ENCODE assay signal across 8 mouse cellular contexts in the genomic region with DNA sequence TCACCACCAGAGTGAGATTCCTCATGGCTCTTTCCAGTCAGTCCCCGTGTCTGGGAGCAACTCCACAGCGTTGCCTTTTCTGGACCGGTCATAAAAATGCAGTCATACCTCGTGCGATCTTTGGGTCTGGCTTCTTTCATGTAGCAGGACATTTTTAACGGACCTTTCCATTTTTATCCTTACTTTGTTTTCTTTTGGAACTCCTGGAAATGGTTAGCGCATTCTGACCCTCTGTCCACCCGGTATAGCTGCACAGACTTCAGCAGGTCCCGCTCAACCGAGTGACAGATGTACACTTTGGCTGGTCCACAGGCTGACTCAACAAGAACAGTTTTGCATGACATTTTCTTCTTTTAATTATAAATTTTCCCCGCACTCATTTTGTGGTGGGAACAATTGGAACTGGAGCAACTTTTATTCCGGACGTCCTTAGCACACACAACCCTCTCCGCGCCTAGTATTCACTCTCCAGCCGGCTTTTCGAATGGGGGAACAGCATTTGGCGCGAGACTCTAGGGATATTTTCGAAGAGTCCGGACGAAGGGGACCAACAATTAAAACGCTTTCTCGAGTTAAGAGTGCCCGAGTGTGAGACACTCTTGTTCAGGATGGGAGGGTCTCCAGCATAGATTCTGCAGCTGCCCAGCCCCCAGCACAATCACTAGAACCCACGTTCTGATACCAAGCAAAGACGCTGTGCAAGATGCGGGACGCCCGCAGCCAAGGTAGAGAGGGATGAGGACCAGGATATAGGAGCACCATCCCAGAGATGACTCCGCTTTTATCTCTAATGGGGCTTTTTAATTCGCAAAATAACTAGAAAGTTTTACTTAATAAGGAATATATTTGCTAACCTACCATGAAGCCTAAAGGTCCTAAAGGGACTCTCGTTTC. TPM values are rescaled to one million over a fixed set of nuclear protein-coding genes. Genes with fewer than 3 reads are reported as not detected.
DNase-seq lines count a peak whose midpoint lies in the region; ATAC-seq and TF ChIP-seq lines count a peak whose summit lies in the region.

Gene Efcab9 (minus strand): TSS at position 211 of the 894 bp plus-strand sequence.

- no peaks in the 10 kb centered on the region for H3K9me3 ChIP-seq in kidney, embryonic 15.5 days (replicated peaks)
- no peaks in the 10 kb centered on the region for H3K9me3 ChIP-seq in midbrain, embryonic 13.5 days

- ATAC-seq in kidney, embryonic 15.5 days (replicated peaks; ENCODE audit: low FRiP score): 0 out of 2 replicates have a peak, but pooled peaks have one; percentile 10
- peak; percentile 8; the same call in 1 of the 2 replicates for ATAC-seq in midbrain, embryonic 13.5 days

- peaks cover 37% of the 10 kb centered on the region for H3K4me1 ChIP-seq in kidney, embryonic 15.5 days
- H3K4me1 ChIP-seq in bone marrow macrophage, adult 2 months (ENCODE audit: control insufficient read depth, insufficient read depth, low read length): peaks cover 13% of the 10 kb centered on the region
- H3K4me1 ChIP-seq in midbrain, embryonic 13.5 days (replicated peaks): peaks cover 19% of the 10 kb centered on the region

- peak within 1 kb of the TSS; percentile 55 for H3K9ac ChIP-seq in kidney, embryonic 15.5 days
- peak within 1 kb of the TSS; percentile 67 for H3K9ac ChIP-seq in midbrain, embryonic 13.5 days (replicated peaks)

- peak within 1 kb of the TSS; percentile 89 for H3K4me2 ChIP-seq in kidney, embryonic 15.5 days
- H3K4me2 ChIP-seq in midbrain, embryonic 13.5 days (replicated peaks): peak within 1 kb of the TSS; percentile 81

- 0 out of 2 replicates have a peak, but pooled peaks cover 11% of the 10 kb centered on the region for H3K27me3 ChIP-seq in kidney, embryonic 15.5 days
- peaks cover 39% of the 10 kb centered on the region for H3K27me3 ChIP-seq in midbrain, embryonic 13.5 days

- no peak for TF ChIP-seq POLR2A in bone marrow macrophage, adult 2 months (IDR thresholded peaks at IDR 0.05; ENCODE audit: borderline replicate concordance, low read depth, low read length)

- H3K27ac ChIP-seq in kidney, embryonic 15.5 days: 0 out of 2 replicates have a peak within 1 kb of the TSS, but pooled peaks have one; percentile 64
- no peak within 1 kb of the TSS for H3K27ac ChIP-seq in bone marrow macrophage, adult 2 months (ENCODE audit: insufficient read depth, low read depth, low read length)
- H3K27ac ChIP-seq in midbrain, embryonic 13.5 days: no peak within 1 kb of the TSS

- no peak for DNase-seq in kidney, adult 11 months
- peak; percentile 6 to 32 for DNase-seq in heart, postnatal 36 days
- no peak for DNase-seq in right cerebral cortex, postnatal 25 days
- no peak for DNase-seq in thymus, postnatal 0 days (ENCODE audit: low spot score)
- no peak for DNase-seq in adrenal gland, postnatal 36 days

- WGBS in kidney, embryonic 15.5 days: 3% methylated on average over 33 of the region's 33 CpGs
- WGBS in midbrain, embryonic 13.5 days: 10% methylated on average over 33 of the region's 33 CpGs

- intact Hi-C loops in heart, postnatal 36 days (cut with DNase I): loop anchor here (1.0 to 5.0 kb wide), 2 partner anchors 77 to 175 kb away; partner anchors contain the start of gene Ubtd2

- TF ChIP-seq CTCF in bone marrow macrophage, adult 2 months (IDR thresholded peaks at IDR 0.05; ENCODE audit: low read depth, low read length): no peak

- peak within 1 kb of the TSS; percentile 74 for H3K4me3 ChIP-seq in kidney, embryonic 15.5 days (replicated peaks)
- peak within 1 kb of the TSS; percentile 85 for H3K4me3 ChIP-seq in bone marrow macrophage, adult 2 months (ENCODE audit: insufficient read depth, low read length)
- peak within 1 kb of the TSS; percentile 53 for H3K4me3 ChIP-seq in midbrain, embryonic 13.5 days (replicated peaks)

- H3K36me3 ChIP-seq in kidney, embryonic 15.5 days: no peaks in the 10 kb centered on the region
- 0 out of 2 replicates have a peak, but pooled peaks cover 5% of the 10 kb centered on the region for H3K36me3 ChIP-seq in midbrain, embryonic 13.5 days

RNA-seq across cellular contexts. Expression of gene Efcab9, which starts in this region (rescaled TPM):
- 0.42 TPM in 1 of 2 replicates, not detected in the other for polyA plus RNA-seq in kidney, embryonic 15.5 days (2015; fragmentation: Nextera tagmentation; extraction: Ambion mirVana)
- polyA plus RNA-seq in bone marrow macrophage, adult 2 months (2012; ENCODE audit: insufficient read depth, insufficient read length, missing spikeins): not detected in 2 replicates
- total RNA-seq in heart, postnatal 36 days (2021): under 1 TPM in 1 of 2 experiments, not detected in 1; 0.41 TPM
- 0.35 TPM in 1 of 2 replicates, not detected in the other for polyA plus RNA-seq in midbrain, embryonic 13.5 days (2015; fragmentation: Nextera tagmentation; extraction: Ambion mirVana)
- polyA plus RNA-seq in thymus, postnatal 0 days (2015; fragmentation: Nextera tagmentation; extraction: Ambion mirVana): 1.9 and 2.1 TPM in 2 replicates
- 1 to 10 TPM in 1 of 2 experiments, under 1 TPM in 1; 0.89 to 1.2 TPM for total RNA-seq in adrenal gland, postnatal 36 days (2021)

Comparison
In these comparisons a context has a peak if more than half of its experiments do, and no peak if none do; other contexts are left out.
1. Peak in ATAC-seq, H3K4me3 ChIP-seq, H3K27ac ChIP-seq, H3K9ac ChIP-seq and H3K4me2 ChIP-seq in kidney, embryonic 15.5 days; RNA of the gene not detected or under 1 TPM.
2. Peak in DNase-seq in heart, postnatal 36 days; RNA of the gene not detected or under 1 TPM.
3. Peak in ATAC-seq, H3K4me3 ChIP-seq, H3K9ac ChIP-seq and H3K4me2 ChIP-seq in midbrain, embryonic 13.5 days; RNA of the gene not detected or under 1 TPM.